Mouse (Mus musculus) frontal cortex, postnatal 25 days (tissue): ENCODE results near the gene Thrb.

Experiments used
- DNase-seq, 2 experiments: peaks; one replicate each; pipeline ENCODE4 v3.0.0; 2022; ENCODE audit warnings: low spot score in 2 of 2

Gene Thrb

DNA sequence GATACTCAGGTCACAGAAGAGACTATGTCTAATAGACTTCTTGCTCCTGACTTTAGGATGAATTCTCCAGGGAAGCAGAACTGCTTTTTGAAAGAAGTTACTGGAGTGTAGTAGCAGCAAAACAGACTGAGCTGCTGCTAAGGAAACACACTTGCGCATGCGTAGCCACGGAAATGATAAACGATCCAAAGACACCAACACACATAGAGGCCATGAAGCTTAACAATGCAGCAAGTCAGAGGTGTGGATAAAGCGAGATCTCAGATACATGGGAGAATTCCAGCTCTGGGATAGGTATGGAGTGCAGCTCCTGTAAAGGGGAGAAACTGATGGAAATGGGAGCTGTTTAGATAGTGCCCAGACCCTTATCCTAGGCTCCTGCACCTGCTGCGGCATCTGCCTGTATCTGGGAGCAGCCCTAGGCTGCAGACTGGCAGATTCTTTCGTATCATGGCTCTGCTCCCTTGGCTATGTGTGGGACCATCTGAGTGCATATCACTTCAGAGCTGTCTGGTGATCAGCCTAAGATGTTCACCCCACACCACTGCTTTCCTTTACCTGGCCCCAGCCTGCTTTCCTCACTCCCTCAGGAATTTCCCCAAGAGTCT lies 53.3 kb downstream of the Thrb start:
- no peak for DNase-seq

GRCm38 (mm10) chr14:17719494-17719893 lies 59.4 kb downstream of the Thrb start:
- DNase-seq: no peak

DNA sequence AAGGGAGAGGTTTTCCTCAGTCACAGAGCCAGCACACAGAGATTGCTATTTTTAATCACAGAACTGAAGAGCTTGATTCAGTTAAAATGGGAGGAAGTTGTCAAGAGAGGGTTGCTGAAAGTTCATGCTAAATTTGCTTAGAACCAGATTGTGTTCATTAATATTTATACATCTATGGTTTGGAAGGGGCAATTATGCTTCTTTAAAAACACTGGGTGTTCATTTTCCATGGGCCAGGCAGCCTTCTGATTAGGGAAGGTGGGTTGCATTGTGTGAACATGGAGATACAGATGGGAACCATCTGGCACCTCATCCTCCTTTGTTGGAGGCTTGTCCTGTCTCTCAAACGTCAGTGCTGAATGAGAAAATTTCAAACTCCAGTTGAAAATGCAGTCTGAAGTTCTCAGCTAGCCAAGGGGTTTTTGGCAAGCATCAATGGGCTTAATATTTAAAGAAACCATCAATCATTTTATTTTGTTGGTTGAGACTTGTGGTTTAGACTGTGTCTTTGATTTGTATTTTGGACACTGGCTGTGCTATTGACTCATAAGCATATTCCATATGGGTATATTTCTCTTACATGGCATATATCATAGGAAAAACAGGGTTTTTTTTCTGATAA lies 62.9 kb downstream of the Thrb start:
- no peak for DNase-seq

DNA sequence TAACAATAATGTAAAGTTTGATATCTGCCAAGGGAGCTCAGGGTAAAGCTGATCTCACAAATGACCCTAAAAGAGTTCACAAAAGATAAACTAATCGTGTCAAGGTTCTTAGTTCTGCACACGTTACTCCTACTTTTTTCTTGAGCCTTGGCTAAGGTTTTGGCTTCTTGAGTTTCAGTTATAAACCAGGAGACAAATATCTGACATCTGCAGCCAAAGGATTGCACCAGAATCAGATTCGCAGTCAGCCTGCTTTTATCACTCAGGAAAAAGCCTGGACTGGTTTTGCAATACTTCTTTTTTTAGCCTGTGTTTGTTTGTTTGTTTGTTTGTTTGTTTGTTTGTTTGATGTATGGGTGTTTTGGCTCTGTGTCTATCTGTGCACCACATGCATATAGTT lies 64.5 kb downstream of the Thrb start:
- no peak for DNase-seq

- DNase-seq: no peak
Measured at GRCm38 (mm10) chr14:17726906-17727305, 66.8 kb downstream of the Thrb start.

DNA sequence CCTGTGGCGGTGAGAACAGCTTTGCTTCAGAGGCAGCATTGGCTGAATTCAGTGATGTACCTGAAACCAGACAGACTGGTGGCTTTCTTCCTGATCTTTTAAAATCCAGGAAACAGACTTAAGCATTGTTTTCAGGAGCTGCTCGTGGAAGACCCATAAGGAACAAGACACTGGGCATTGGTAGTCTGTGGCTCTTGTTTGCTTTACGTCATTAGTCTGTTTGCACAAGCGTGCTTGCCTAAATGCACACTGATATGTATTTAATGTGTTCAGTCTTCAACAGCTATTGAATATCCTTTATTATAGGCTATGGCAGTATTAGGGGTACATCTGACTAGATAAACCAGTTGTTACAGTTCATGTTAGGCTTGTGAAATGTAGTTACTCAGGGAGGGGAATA lies 67.8 kb downstream of the Thrb start:
- DNase-seq: no peak

DNA sequence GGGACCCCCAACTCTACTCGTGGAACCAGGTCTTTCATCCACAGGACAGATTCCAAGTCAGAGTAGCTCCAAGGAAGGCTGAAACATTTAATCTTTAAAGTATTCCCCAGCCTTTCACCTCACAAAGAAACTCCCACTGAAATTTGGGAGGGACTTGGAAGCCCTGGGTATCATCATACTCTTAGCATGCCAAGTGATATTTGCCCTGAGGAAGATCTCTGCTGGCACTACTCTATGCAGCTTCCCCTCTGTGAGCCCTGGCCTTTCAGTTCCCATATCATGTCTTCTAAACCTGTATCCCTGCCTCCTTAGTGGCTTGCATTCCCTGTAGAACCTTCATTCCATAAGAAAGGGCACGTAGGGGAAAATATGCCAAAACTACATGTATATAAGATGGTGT lies 68.8 kb downstream of the Thrb start:
- DNase-seq: no peak

DNA sequence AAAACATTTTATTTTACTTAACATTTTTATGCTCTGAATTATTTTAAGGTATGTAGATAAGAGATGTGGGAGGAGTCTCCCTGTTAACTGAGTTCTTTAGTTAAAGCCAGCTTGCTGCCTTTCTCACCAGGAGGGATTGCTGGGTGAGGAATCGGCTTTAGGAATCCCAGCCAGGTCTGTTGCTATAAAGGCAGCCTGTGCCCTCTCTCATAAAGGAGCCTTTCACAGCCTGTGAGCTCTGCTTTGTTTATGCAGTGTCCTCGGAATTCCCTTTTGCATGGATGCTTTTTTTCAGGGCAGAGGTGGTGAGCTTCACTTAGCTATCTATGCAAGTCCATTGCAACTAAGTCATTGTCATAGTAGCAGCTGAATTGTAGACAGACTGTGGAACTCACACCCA lies 71.0 kb downstream of the Thrb start:
- DNase-seq: no peak

DNA sequence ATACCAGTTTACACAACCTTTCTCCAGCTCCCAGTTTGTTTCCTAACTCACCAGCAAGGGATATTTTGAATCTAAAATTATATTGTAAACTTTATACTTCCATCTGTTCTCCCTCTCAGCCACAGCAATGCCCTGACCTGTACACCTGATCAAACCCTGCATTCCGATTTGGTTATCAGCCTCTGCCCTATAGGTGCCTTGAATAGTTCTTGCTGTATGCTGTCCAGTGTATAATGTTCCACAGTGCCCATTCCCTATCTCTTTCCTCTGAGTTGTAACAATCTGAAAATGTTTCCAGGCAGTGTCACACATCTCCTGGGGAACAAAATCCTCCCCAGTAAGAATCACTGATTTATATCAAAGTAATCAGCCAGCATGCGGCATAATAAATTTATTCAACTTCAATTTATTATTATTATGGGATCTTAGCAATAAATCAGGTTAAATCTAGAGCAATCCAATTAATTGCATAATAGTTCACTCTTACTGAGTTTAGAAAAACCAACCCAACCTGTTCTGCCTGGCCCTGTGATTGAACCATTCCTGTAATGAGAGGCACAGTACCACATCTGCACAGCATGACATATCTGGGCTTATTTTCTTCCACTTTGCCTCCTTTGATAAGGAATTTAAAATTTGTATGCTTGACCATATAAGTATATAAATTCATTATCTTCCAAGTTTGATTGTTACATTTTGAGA lies 73.2 kb downstream of the Thrb start:
- no peak for DNase-seq

- no peak for DNase-seq
Measured at GRCm38 (mm10) chr14:17733779-17734137, 73.7 kb downstream of the Thrb start.

DNA sequence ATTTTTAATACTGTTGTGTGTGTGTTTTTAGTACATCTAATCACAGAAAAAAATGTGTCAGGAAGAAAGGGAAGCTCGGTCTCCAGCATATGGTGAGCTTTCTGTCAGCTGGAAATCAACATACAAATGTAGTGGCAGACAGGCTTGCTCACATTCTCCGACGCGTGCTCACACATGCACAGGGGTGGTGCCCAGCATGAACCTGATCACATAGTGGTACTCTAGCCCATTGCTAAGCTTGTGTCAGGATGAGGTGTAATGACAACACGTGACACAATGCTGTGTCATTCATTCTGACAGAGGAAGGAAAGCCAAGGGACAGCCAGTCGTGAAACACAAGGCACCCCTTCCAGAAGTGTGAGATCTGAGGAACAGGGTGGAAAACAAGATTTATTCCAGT lies 75.4 kb downstream of the Thrb start:
- no peak for DNase-seq

GRCm38 (mm10) chr14:17740903-17741302 lies 80.8 kb downstream of the Thrb start:
- no peak for DNase-seq

- DNase-seq: no peak
Measured at GRCm38 (mm10) chr14:17742264-17742663, 82.2 kb downstream of the Thrb start.

- DNase-seq: no peak
Measured at GRCm38 (mm10) chr14:17742902-17743712, 83.0 kb downstream of the Thrb start.

DNA sequence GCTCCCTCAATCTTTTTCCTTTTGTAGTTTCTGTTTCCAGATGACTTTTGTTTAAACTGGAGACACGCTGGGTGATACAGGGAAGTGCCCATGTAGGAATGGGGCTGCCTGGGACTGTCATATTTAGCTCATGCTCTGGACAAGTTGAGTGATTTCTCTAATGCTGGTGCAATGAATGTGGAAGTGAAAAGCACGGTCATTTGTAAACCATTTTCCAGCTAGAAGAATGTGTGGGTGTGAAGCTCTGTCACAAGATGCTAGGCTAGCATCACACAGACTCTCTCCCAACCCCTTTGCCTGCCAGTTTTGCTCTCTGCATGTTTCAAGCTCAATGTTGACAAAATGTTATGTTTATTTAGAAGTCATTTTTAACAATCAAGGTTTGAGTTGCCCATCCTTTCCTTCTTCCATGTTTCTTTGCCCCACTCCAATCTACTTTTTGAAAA lies 83.7 kb downstream of the Thrb start:
- no peak for DNase-seq

DNA sequence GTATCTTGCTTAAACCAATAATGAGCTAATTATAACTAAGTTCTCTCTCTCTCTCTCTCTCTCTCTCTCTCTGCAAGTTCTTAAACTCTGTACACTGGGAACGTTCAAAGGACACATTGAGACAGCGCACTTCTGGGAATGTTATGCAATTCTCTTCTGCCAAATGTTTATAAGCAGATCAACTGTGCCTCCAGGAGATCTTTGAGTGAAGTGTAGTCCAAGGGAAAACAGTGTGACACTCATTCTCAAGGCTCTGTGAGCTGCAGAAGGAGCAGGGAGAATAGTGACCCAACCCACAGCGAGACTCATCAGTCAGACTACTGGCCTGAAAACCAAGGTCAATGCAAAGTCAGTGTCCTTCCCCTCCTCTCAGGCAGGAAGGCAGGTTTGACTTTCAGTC lies 87.9 kb downstream of the Thrb start:
- DNase-seq: no peak

- no peak for DNase-seq
Measured at GRCm38 (mm10) chr14:17748945-17749344, 88.9 kb downstream of the Thrb start.

DNA sequence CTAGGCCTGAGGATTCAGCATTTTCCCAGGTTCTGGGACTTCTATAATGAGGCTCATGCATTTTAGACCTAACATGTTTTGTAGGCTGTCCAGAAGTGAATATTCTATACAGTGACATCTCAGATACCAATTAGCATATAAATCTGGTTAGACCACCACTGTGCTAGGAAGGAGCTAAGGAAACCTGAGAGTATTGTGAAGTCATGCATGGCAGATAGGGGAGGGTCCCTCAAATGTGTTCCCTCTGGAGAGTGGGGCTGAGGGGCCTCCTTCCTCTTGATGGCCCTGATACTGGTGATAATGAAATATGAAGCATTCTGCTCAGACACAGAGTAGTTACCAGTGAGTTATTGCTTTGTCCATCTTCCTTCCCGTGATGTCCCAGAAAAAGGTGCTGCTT lies 91.8 kb downstream of the Thrb start:
- no peak for DNase-seq

DNA sequence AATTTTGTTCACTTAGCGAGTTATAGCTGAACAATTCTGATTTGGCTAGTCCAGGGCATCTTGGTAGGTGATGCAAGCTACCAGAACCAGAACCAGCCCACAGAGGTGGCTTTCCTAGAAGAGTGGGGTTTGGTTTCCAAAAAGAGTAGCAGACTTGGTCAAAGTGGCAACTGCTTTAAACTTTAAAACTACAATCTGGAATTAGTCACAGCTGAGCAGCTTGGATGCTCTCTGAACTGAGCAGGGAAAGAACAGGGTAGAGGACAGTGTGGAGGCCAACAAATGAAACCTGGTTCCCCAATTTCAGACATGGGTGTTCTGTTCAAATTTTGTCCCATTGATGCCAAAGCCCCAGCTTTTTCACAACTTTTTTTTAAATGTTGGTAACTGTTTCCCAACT lies 93.4 kb downstream of the Thrb start:
- no peak for DNase-seq

DNA sequence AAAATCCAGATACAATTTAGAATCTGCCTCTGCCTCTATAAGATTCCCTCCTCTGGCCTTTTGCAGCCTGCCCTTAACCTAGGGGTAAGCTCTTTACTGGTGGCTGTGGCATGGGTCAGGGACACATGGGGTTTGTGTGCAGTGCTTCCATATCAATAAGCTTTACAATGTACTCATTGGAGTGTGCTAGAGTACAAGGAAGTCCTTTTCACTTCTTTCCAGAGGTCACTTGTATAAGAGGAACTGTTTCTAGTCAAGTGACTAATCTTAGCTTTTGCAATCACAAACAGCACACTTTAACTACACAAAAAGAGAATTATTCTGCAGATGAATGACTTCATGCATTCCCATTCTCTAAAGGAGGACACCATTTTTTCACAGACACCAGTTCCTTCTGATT lies 96.7 kb downstream of the Thrb start:
- DNase-seq: no peak

- no peak for DNase-seq
Measured at GRCm38 (mm10) chr14:17767987-17768386, 107.9 kb downstream of the Thrb start.

DNA sequence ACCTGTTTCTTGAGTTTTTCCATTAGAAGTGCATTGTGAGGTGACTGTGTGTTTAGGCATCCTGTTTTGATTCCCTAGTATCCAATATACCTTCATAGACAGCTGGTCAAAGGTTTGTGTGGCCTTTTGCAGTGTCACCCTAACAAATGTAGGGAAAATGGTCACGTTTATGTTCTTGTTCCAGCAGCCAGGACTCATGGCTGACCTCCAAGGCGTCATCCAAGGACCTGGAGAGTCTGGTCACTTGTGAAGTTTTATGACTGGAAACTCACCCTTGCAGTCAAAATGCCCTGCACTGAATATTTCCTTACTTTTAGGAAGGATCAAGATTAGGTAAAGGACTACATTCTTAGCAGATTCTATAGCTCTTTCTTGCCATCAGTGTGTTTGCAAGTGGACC lies 114.3 kb downstream of the Thrb start:
- no peak for DNase-seq

DNA sequence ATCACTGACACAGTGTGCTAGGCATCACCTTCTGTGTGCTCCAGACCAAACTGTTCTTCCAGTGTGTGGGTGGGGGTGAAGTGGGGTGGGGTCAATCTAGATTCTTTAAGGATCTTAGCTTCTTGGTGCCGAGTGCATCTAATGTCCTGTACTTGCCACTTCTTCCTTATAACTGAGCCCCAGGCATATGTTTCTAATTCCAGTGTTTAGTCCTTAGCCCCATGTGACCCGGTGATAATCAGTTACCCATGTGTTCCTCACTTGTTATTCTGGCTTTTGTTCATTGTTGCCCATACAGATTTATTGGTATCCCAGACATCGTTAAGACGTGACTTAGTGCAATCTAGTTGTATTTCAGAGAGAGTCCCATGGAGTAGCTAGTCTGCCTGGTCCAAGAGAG lies 121.9 kb downstream of the Thrb start:
- DNase-seq: no peak
